Mouse (Mus musculus): ENCODE data around the gene Pola1.

Gene Pola1

GRCm38 (mm10) chrX:93286291-93286893, 345.6 kb downstream of the Pola1 start, which contains the start of gene Arx:
Arx (plus strand) TSS chrX:93286445.
- peak in 1 of 2 experiments; percentile 26 for DNase-seq

DNA sequence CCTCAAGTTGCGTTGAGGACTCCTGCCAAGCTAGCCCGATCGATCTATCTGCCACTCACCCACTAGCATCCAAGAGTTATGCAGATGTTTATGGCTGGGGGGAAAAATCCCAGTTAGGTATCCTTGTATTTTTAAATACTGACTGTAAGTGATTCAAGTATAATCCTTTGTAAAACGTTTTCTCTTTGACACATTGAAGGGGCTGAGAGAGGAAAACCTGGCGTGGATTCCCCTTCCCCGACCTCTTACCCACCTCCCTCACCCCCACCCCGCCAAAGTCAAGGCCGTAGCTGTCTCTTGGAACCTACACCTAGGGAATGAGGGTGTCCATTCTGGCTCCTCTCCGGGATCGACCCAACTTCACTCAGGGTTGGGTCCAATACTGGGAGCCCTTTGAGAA, 346.9 kb downstream of the Pola1 start:
- DNase-seq, result no peak

DNA sequence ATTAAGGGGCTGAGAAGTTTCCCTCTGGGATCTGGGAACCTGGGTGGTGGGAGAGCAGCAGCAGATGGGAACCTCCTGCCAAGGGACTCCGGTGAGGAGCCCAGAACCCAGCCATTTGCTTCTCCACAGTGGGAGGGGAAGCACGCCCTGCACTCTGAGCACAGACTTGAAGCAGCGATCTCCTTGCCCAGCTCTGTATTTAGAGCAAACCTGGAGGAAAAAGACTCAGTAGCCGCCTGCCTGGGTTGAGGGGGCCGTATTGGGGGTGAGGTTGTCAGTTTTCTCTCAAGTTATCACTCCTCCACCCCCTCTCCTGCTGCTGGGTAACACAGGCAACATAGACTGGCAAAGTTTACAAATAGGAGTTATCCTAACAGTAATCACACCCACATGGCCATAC, 350.2 kb downstream of the Pola1 start:
- DNase-seq, result no peak

DNA sequence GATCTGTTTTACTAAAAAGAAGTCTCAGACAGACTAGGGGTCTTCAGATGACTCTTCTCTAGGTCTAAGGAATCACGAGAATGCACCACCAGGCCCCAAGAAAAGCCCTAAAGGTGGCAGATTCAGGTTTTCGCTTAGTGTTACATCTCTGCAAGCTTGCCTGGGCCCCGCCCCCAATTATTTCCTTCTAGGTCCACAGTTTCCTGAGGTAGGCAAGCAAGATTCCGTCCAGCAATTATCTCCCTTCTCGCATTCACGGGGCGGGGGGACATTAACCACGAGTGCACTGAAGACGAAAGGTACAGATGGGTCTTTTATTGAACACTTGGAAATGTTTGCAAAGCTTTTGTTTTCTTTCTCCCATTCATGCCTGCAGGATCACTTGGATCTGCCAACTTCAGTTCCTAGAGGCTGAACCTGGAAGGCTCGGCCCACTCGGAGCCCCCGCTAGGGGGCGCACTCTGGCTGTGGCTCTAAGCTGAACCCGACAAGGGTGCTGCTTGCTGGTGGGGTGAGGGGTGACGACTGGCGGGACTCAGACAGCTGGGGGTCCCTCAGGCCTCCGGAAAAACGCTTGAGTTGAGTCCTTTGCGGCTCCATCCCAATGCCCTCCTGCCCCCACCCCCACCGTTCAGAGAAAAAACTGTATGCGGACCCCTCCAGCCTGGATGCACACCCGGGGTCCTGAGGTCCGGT, 350.8 kb downstream of the Pola1 start:
- no peak for DNase-seq

GRCm38 (mm10) chrX:93279940-93280339, 352.0 kb downstream of the Pola1 start:
- no peak for DNase-seq

- no peak for DNase-seq
Observed at GRCm38 (mm10) chrX:93275689-93276088, 356.3 kb downstream of the Pola1 start.
